In genomic region chr5:142762082-142762807, GRCm38 (mm10) we compare ENCODE assay signal across 17 mouse cellular contexts. TPM values are rescaled to one million over a fixed set of nuclear protein-coding genes. Genes with fewer than 3 reads are reported as not detected.
DNase-seq lines count a peak whose midpoint lies in the region; ATAC-seq and TF ChIP-seq lines count a peak whose summit lies in the region.
"Had no signal": no experiment of that assay in that cellular context is flagged by ENCODE, and none has a peak within 500 bp of the region (broad histone marks: within the 10 kb centered on the region; RNA-seq: fewer than 3 reads in every experiment).

No protein-coding gene starts in this region.

- no peak for DNase-seq in layer of hippocampus, adult 2 months (ENCODE audit: low spot score in 2 of 2)
- DNase-seq in layer of hippocampus, adult 11-12 months (ENCODE audit: low spot score) = no peak
- DNase-seq in hindbrain, postnatal 0 days (ENCODE audit: low spot score) = peak; percentile 64
- no peak for DNase-seq in lung, postnatal 36 days
- DNase-seq in adrenal gland, postnatal 4 days (ENCODE audit: low spot score in 2 of 2) = no peak
- DNase-seq: liver, embryonic 13.5 days; thymus, adult 2 months had no signal

- H3K9ac ChIP-seq in forebrain, embryonic 15.5 days (replicated peaks) = 0 out of 2 replicates have a peak overlapping the region, but pooled peaks have one; percentile 16
- H3K9ac ChIP-seq in hindbrain, postnatal 0 days (replicated peaks; ENCODE audit: low read length) = 0 out of 2 replicates have a peak overlapping the region, but pooled peaks have one; percentile 13
- H3K9ac ChIP-seq: embryonic facial prominence, embryonic 13.5 days; heart, embryonic 12.5 days; intestine, embryonic 15.5 days; limb, embryonic 12.5 days; liver, embryonic 13.5 days; lung, embryonic 15.5 days; stomach, embryonic 15.5 days had no signal

- peaks cover 56% of the 10 kb centered on the region for H3K4me1 ChIP-seq in forebrain, embryonic 15.5 days
- H3K4me1 ChIP-seq in hindbrain, postnatal 0 days (ENCODE audit: insufficient read depth, low read length) = peaks cover 12% of the 10 kb centered on the region
- peaks cover 18% of the 10 kb centered on the region for H3K4me1 ChIP-seq in olfactory bulb, adult 2 months (ENCODE audit: control insufficient read depth, insufficient read depth, low read length)
- H3K4me1 ChIP-seq: intestine, embryonic 15.5 days; limb, embryonic 12.5 days; liver, embryonic 13.5 days; lung, embryonic 15.5 days; stomach, embryonic 15.5 days had no signal

- TF ChIP-seq CTCF in layer of hippocampus, adult 2 months (conservative IDR thresholded peaks at IDR 0.05) = no peak
- TF ChIP-seq CTCF in hindbrain, postnatal 0 days (IDR thresholded peaks at IDR 0.05; ENCODE audit: low read depth) = no peak
- TF ChIP-seq CTCF in olfactory bulb, adult 2 months (IDR thresholded peaks at IDR 0.05; ENCODE audit: insufficient read depth, low read depth, low read length) = no peak

- no peak overlapping the region for H3K4me3 ChIP-seq in layer of hippocampus, adult 2 months
- no peak overlapping the region for H3K4me3 ChIP-seq in forebrain, embryonic 15.5 days
- no peak overlapping the region for H3K4me3 ChIP-seq in hindbrain, postnatal 0 days (ENCODE audit: low read length)
- H3K4me3 ChIP-seq in olfactory bulb, adult 2 months (ENCODE audit: insufficient read depth, low read depth, low read length) = no peak overlapping the region
- H3K4me3 ChIP-seq: embryonic facial prominence, embryonic 13.5 days; heart, embryonic 12.5 days; intestine, embryonic 15.5 days; limb, embryonic 12.5 days; liver, embryonic 13.5 days; lung, embryonic 15.5 days; myocyte; stomach, embryonic 15.5 days had no signal

- peak overlapping the region; percentile 76 for H3K27ac ChIP-seq in layer of hippocampus, adult 2 months
- peak overlapping the region; percentile 91 for H3K27ac ChIP-seq in forebrain, embryonic 15.5 days (replicated peaks)
- H3K27ac ChIP-seq in hindbrain, postnatal 0 days = peak overlapping the region; percentile 81
- H3K27ac ChIP-seq in olfactory bulb, adult 2 months (ENCODE audit: insufficient read depth, low read depth, low read length) = peak overlapping the region; percentile 12
- H3K27ac ChIP-seq: embryonic facial prominence, embryonic 13.5 days; intestine, embryonic 15.5 days; kidney, postnatal 0 days; limb, embryonic 12.5 days; liver, embryonic 13.5 days; lung, embryonic 15.5 days; stomach, embryonic 15.5 days had no signal

- no peaks in the 10 kb centered on the region for H3K9me3 ChIP-seq in forebrain, embryonic 15.5 days
- H3K9me3 ChIP-seq in hindbrain, postnatal 0 days (ENCODE audit: low read length) = no peaks in the 10 kb centered on the region
- H3K9me3 ChIP-seq: embryonic facial prominence, embryonic 13.5 days; heart, embryonic 12.5 days; intestine, embryonic 15.5 days; limb, embryonic 12.5 days; liver, embryonic 13.5 days; lung, embryonic 15.5 days; stomach, embryonic 15.5 days had no signal

- H3K36me3 ChIP-seq in forebrain, embryonic 15.5 days = peaks cover 80% of the 10 kb centered on the region
- H3K36me3 ChIP-seq in hindbrain, postnatal 0 days (ENCODE audit: insufficient read depth, low read length) = peaks cover 48% of the 10 kb centered on the region

- H3K4me2 ChIP-seq in forebrain, embryonic 15.5 days (replicated peaks) = no peak overlapping the region
- H3K4me2 ChIP-seq in hindbrain, postnatal 0 days (ENCODE audit: low read depth, low read length) = no peak overlapping the region
- H3K4me2 ChIP-seq: embryonic facial prominence, embryonic 13.5 days; heart, embryonic 12.5 days; intestine, embryonic 15.5 days; limb, embryonic 12.5 days; liver, embryonic 13.5 days; lung, embryonic 15.5 days; stomach, embryonic 15.5 days had no signal

- 42% methylated on average over 21 of the region's 21 CpGs for WGBS in forebrain, embryonic 15.5 days
- WGBS in hindbrain, postnatal 0 days = 39% methylated on average over 21 of the region's 21 CpGs
- WGBS in olfactory bulb, adult 2 months = 34% methylated on average over 21 of the region's 21 CpGs

- H3K27me3 ChIP-seq in forebrain, embryonic 15.5 days = no peaks in the 10 kb centered on the region
- H3K27me3 ChIP-seq in hindbrain, postnatal 0 days (ENCODE audit: insufficient read depth, low read length) = no peaks in the 10 kb centered on the region
- H3K27me3 ChIP-seq: embryonic facial prominence, embryonic 13.5 days; heart, embryonic 12.5 days; intestine, embryonic 15.5 days; limb, embryonic 12.5 days; liver, embryonic 13.5 days; lung, embryonic 15.5 days; stomach, embryonic 15.5 days had no signal

- no peak for TF ChIP-seq POLR2A in olfactory bulb, adult 2 months (IDR thresholded peaks at IDR 0.05; ENCODE audit: insufficient read depth, low read depth, low read length)

- ATAC-seq in forebrain, embryonic 15.5 days (replicated peaks) = 0 out of 2 replicates have a peak, but pooled peaks have one; percentile 7
- no peak for ATAC-seq in hindbrain, postnatal 0 days
- ATAC-seq: intestine, embryonic 15.5 days had no signal

RNA-seq across cellular contexts. Expression of gene Tnrc18, which starts 55.2 kb away (rescaled TPM):
- total RNA-seq in layer of hippocampus, adult 2 months (2021) = 100 to 1,000 TPM; 142 to 143 TPM
- 45.9 and 48.3 TPM in 2 replicates for polyA plus RNA-seq in forebrain, embryonic 15.5 days (2015; fragmentation: Nextera tagmentation; extraction: Ambion mirVana)
- total RNA-seq in hindbrain, postnatal 0 days (2014; rRNA removed) = 134 and 137 TPM in 2 replicates
- polyA plus RNA-seq in hindbrain, postnatal 0 days (2015; fragmentation: Nextera tagmentation; extraction: Ambion mirVana) = 17.0 and 19.9 TPM in 2 replicates
- polyA plus RNA-seq in olfactory bulb, adult 2 months (2012; ENCODE audit: insufficient read depth, insufficient read length, low replicate concordance, missing spikeins) = not detected in 2 replicates
- total RNA-seq in adrenal gland, postnatal 4 days (2021) = 100 to 1,000 TPM; 149 to 153 TPM

Comparison
In these comparisons a context has a peak if more than half of its experiments do, and no peak if none do; other contexts are left out.
1. H3K27ac ChIP-seq: peak in every context shown above with its lines; median percentile 91 in forebrain, embryonic 15.5 days; 81 in hindbrain, postnatal 0 days; 76 in layer of hippocampus, adult 2 months; 12 in olfactory bulb, adult 2 months.